Mouse (Mus musculus): ENCODE measurements around the gene Egfem1.
A peak's percentile ranks its signal among the peaks of the same experiment; 100 is the strongest.

The Egfem1 gene

GRCm38 (mm10) chr3:29081952-29082295, at the start of gene Egfem1:
Gene Egfem1, plus strand, starts transcription at chr3:29082023.
- no peak for DNase-seq (ENCODE audit: low spot score)

GRCm38 (mm10) chr3:29033107-29033506, 48.7 kb upstream of the Egfem1 start:
- no peak for DNase-seq (ENCODE audit: low spot score)

- DNase-seq (ENCODE audit: low spot score): peak; percentile 3
Measured at GRCm38 (mm10) chr3:29036146-29036545, 45.7 kb upstream of the Egfem1 start.

GRCm38 (mm10) chr3:29036620-29037019, 45.2 kb upstream of the Egfem1 start:
- no peak for DNase-seq (ENCODE audit: low spot score)

- DNase-seq (ENCODE audit: low spot score): no peak
Measured at GRCm38 (mm10) chr3:29040064-29040463, 41.8 kb upstream of the Egfem1 start.

GRCm38 (mm10) chr3:29046281-29046680, 35.5 kb upstream of the Egfem1 start:
- DNase-seq (ENCODE audit: low spot score): no peak

GRCm38 (mm10) chr3:29047273-29047932, 34.4 kb upstream of the Egfem1 start:
- no peak for DNase-seq (ENCODE audit: low spot score)

- no peak for DNase-seq (ENCODE audit: low spot score)
Measured at GRCm38 (mm10) chr3:29063156-29063555, 18.7 kb upstream of the Egfem1 start.

- no peak for DNase-seq (ENCODE audit: low spot score)
Measured at GRCm38 (mm10) chr3:29068428-29069098, 13.3 kb upstream of the Egfem1 start.

- DNase-seq (ENCODE audit: low spot score): no peak
Measured at GRCm38 (mm10) chr3:29071315-29071714, 10.5 kb upstream of the Egfem1 start.

- DNase-seq (ENCODE audit: low spot score): no peak
Measured at GRCm38 (mm10) chr3:29081517-29081916, 306 bp upstream of the Egfem1 start.

GRCm38 (mm10) chr3:29082296-29082995, 623 bp downstream of the Egfem1 start:
- DNase-seq (ENCODE audit: low spot score): no peak

GRCm38 (mm10) chr3:29082996-29083350, 1.1 kb downstream of the Egfem1 start:
- DNase-seq (ENCODE audit: low spot score): no peak

GRCm38 (mm10) chr3:29098467-29098866, 16.6 kb downstream of the Egfem1 start:
- no peak for DNase-seq (ENCODE audit: low spot score)

GRCm38 (mm10) chr3:29106016-29106723, 24.3 kb downstream of the Egfem1 start:
- no peak for DNase-seq (ENCODE audit: low spot score)

- DNase-seq (ENCODE audit: low spot score): no peak
Measured at GRCm38 (mm10) chr3:29107134-29107533, 25.3 kb downstream of the Egfem1 start.

GRCm38 (mm10) chr3:29110321-29110720, 28.5 kb downstream of the Egfem1 start:
- DNase-seq (ENCODE audit: low spot score): no peak

GRCm38 (mm10) chr3:29114517-29114916, 32.7 kb downstream of the Egfem1 start:
- no peak for DNase-seq (ENCODE audit: low spot score)

- DNase-seq (ENCODE audit: low spot score): no peak
Measured at GRCm38 (mm10) chr3:29117379-29117778, 35.6 kb downstream of the Egfem1 start.

GRCm38 (mm10) chr3:29122556-29122955, 40.7 kb downstream of the Egfem1 start:
- DNase-seq (ENCODE audit: low spot score): no peak

- no peak for DNase-seq (ENCODE audit: low spot score)
Measured at GRCm38 (mm10) chr3:29132054-29132931, 50.5 kb downstream of the Egfem1 start.

- no peak for DNase-seq (ENCODE audit: low spot score)
Measured at GRCm38 (mm10) chr3:29134509-29134908, 52.7 kb downstream of the Egfem1 start.

Measured in urinary bladder, postnatal 25 days (tissue).